Mouse (Mus musculus): Measurements from ENCODE around the gene Dhh.
A peak's percentile ranks its signal among the peaks of the same experiment; 100 is the strongest.
"Not testable (repeated sequence)": the region's sequence is repeated elsewhere in the genome, so short reads cannot be mapped to it uniquely, and the experiment has no call there.

Dhh gene

GRCm38 (mm10) chr15:98897928-98898800 lies at the start of gene Dhh:
Gene Dhh (minus strand): TSS chr15:98898540.
- no peak for DNase-seq (ENCODE audit: low spot score in 2 of 2)

GRCm38 (mm10) chr15:98947884-98948283 lies 49.5 kb upstream of the Dhh start:
- no peak for DNase-seq (ENCODE audit: low spot score in 2 of 2)

- DNase-seq (ENCODE audit: low spot score in 2 of 2), result no peak
Observed at GRCm38 (mm10) chr15:98943133-98943532, 44.8 kb upstream of the Dhh start.

- no peak for DNase-seq (ENCODE audit: low spot score in 2 of 2)
Observed at GRCm38 (mm10) chr15:98942081-98942480, 43.7 kb upstream of the Dhh start.

- DNase-seq (ENCODE audit: low spot score in 2 of 2), result no peak
Observed at GRCm38 (mm10) chr15:98941539-98941938, 43.2 kb upstream of the Dhh start.

- no peak for DNase-seq (ENCODE audit: low spot score in 2 of 2)
Observed at GRCm38 (mm10) chr15:98940816-98941215, 42.5 kb upstream of the Dhh start.

- DNase-seq (ENCODE audit: low spot score in 2 of 2), result peak; percentile 91 to 92
Observed at GRCm38 (mm10) chr15:98934217-98934839, 36.0 kb upstream of the Dhh start, which contains the start of gene Tuba1b. Gene Tuba1b (minus strand): TSS chr15:98934565.

- DNase-seq (ENCODE audit: low spot score in 2 of 2), result peak; percentile 83 to 96
Observed at GRCm38 (mm10) chr15:98933833-98934216, 35.5 kb upstream of the Dhh start.

- not testable (repeated sequence) for DNase-seq (ENCODE audit: low spot score in 2 of 2)
Observed at GRCm38 (mm10) chr15:98933004-98933671, 34.8 kb upstream of the Dhh start.

- DNase-seq (ENCODE audit: low spot score in 2 of 2), result no peak
Observed at GRCm38 (mm10) chr15:98930998-98931397, 32.7 kb upstream of the Dhh start.

GRCm38 (mm10) chr15:98930017-98930734 lies 31.8 kb upstream of the Dhh start:
- no peak for DNase-seq (ENCODE audit: low spot score in 2 of 2)

GRCm38 (mm10) chr15:98928598-98929240 lies 30.4 kb upstream of the Dhh start:
- DNase-seq (ENCODE audit: low spot score in 2 of 2), result peak; percentile 13 to 37

- no peak for DNase-seq (ENCODE audit: low spot score in 2 of 2)
Observed at GRCm38 (mm10) chr15:98927566-98927965, 29.2 kb upstream of the Dhh start.

GRCm38 (mm10) chr15:98924682-98925081 lies 26.3 kb upstream of the Dhh start:
- DNase-seq (ENCODE audit: low spot score in 2 of 2), result no peak

GRCm38 (mm10) chr15:98923031-98923537 lies 24.7 kb upstream of the Dhh start:
- DNase-seq (ENCODE audit: low spot score in 2 of 2), result no peak

- no peak for DNase-seq (ENCODE audit: low spot score in 2 of 2)
Observed at GRCm38 (mm10) chr15:98922581-98922980, 24.2 kb upstream of the Dhh start.

- DNase-seq (ENCODE audit: low spot score in 2 of 2), result no peak
Observed at GRCm38 (mm10) chr15:98921510-98921909, 23.2 kb upstream of the Dhh start.

- not testable (repeated sequence) for DNase-seq (ENCODE audit: low spot score in 2 of 2)
Observed at GRCm38 (mm10) chr15:98918499-98918895, 20.2 kb upstream of the Dhh start.

- DNase-seq (ENCODE audit: low spot score in 2 of 2), result peak; percentile 94 to 98
Observed at GRCm38 (mm10) chr15:98917538-98918498, 19.5 kb upstream of the Dhh start, which contains the start of gene Lmbr1l. Gene Lmbr1l (minus strand): TSS chr15:98918231.

GRCm38 (mm10) chr15:98917091-98917490 lies 18.8 kb upstream of the Dhh start:
- no peak for DNase-seq (ENCODE audit: low spot score in 2 of 2)
